Mouse (Mus musculus): ENCODE results near the gene Tcp1. TPM values are rescaled to one million over a fixed set of nuclear protein-coding genes. Genes with fewer than 3 reads are reported as not detected.
"Not testable (repeated sequence)": the region's sequence is repeated elsewhere in the genome, so short reads cannot be mapped to it uniquely, and the experiment has no call there.

Tcp1 gene
- polyA plus RNA-seq, 2 experiments = 110 to 249 TPM

DNA sequence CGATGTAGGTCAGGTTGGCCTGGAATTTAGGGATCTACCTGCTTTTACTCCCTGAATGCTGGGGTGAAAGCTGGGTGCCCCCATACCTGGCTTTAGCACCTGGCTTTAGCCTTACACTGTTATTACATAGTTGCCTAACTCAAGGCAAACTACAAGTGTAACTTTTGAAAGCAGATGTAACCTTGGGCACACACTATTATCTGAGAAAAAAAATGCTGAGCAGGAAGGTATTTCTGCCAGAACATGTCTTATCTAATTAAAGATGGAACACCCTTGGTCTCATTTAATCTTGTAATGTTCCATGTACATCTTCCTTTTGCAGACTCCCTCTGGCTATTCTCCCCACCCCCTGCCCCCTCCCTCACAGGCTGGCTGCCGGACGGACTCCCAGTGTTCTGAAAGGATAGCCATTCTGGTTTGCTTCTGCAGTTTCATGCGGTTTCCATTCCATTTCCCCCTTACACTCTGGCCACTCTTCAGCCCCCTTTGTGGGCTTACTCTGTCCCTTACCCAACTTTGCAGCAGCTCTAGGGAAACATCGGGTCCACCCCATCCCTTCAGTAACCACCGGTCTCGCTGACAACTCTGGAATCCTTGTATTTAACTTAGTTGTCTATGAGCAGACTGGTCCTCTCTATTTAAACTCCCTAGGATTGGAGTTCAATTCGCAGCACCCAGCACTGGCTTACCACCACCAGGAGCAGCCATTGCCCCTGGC is 26.2 kb downstream of the Tcp1 start:
- WGBS (ENCODE audit: insufficient replicate concordance) = 56% methylated on average over 8 of the region's 8 CpGs
- H3K4me2 ChIP-seq (ENCODE audit: low read depth) = no peak overlapping the region

DNA sequence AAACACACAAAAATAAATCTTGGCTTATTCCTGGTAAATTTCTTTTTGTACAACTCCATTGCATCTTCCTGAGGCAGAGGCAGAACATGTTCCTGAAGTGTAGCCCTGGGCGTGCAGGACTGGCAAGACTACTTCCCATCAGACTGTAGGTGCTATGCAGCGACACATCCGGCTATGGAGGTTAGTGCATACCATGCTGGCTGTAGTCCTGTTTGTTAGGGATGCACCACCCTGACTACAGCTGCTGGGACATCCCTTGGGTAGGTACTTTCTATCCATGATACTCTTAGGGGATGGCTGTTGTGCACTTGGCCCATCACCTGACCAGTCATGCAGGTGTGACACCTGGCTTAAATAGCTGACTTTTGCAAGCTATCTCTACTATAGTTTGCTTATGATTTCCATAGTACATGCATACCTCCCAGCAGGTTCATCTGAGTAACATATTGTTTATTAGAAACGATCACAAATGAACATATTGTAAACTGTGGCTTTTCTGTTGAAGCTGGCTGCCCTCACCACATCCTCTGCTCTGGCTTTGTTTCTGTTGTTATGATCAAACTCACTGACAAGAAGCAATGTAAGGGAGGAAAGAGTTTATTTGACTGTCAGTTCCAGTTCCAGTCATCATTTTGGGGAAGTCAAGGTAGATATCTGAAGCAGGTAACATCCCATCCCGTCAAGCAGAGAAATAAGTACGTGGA is 27.1 kb downstream of the Tcp1 start:
- no peak for DNase-seq (ENCODE audit: low read depth in 3 of 3, low spot score in 3 of 3)
- Histone ChIP-seq H3K4me1 (replicated peaks; ENCODE audit: control insufficient read depth in 2 of 2, insufficient read depth in 2 of 2, low read length in 1 of 2) (peaks cover 0 to 11% of the 10 kb centered on the region in 2 experiments; a peak in 3 of 4 replicates), H3K27me3 (ENCODE audit: control insufficient read depth, insufficient read depth, low read length) (no peaks in the 10 kb centered on the region), H3K4me3 (ENCODE audit: insufficient read depth in 1 of 2, low read depth in 2 of 2, low read length in 2 of 2) (no peak overlapping the region), H3K9ac (replicated peaks) (no peak overlapping the region), H3K4me2 (ENCODE audit: low read depth) (no peak overlapping the region), H3K27ac (no peak overlapping the region), H3K9me3 (ENCODE audit: control insufficient read depth, low read length) (no peaks in the 10 kb centered on the region), H3K36me3 (replicated peaks; ENCODE audit: control insufficient read depth, insufficient read depth, low read depth) (peaks cover 8% of the 10 kb centered on the region)
- no peak for ATAC-seq (ENCODE audit: insufficient read depth)
- WGBS (ENCODE audit: insufficient replicate concordance) = 73% methylated on average over 6 of the region's 6 CpGs
- no peak for TF ChIP-seq EP300 (IDR thresholded peaks at IDR 0.05; ENCODE audit: low read depth)

More for the DNA sequence above, 26.2 kb downstream of the Tcp1 start:
- no peak overlapping the region for H3K9ac ChIP-seq (replicated peaks)
- H3K4me3 ChIP-seq (ENCODE audit: insufficient read depth in 1 of 2, low read depth in 2 of 2, low read length in 2 of 2) = no peak overlapping the region
- TF ChIP-seq EP300 (IDR thresholded peaks at IDR 0.05; ENCODE audit: low read depth) = no peak
- TF ChIP-seq CTCF (IDR thresholded peaks at IDR 0.05; ENCODE audit: low read depth) = no peak
- DNase-seq (ENCODE audit: low read depth in 3 of 3, low spot score in 3 of 3) = no peak
- H3K4me1 ChIP-seq (replicated peaks; ENCODE audit: control insufficient read depth in 2 of 2, insufficient read depth in 2 of 2, low read length in 1 of 2) = peaks cover 0 to 11% of the 10 kb centered on the region in 2 experiments; a peak in 3 of 4 replicates
- no peak for ATAC-seq (ENCODE audit: insufficient read depth)
- H3K9me3 ChIP-seq (ENCODE audit: control insufficient read depth, low read length) = no peaks in the 10 kb centered on the region
- no peak overlapping the region for H3K27ac ChIP-seq
- no peaks in the 10 kb centered on the region for H3K27me3 ChIP-seq (ENCODE audit: control insufficient read depth, insufficient read depth, low read length)
- H3K36me3 ChIP-seq (replicated peaks; ENCODE audit: control insufficient read depth, insufficient read depth, low read depth) = peaks cover 7% of the 10 kb centered on the region

DNA sequence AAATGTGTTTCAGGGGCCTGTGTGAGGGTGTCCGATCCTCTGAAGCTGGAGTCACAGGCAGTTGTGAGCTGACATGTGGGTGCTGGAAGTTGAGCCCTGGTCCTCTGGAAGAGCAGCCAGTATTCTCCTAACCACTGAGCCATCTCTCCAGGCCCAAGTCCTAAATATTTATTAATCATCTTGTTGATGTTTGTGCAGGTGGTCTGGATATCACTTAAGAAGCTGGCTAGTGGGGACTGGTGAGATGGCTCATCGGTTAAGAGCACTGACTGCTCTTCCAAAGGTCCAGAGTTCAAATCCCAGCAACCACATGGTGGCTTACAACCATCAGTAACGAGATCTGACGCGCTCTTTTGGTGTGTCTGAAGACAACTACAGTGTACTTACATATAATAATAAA is 34.2 kb downstream of the Tcp1 start:
- TF ChIP-seq EP300 (IDR thresholded peaks at IDR 0.05; ENCODE audit: low read depth) = no peak
- TF ChIP-seq CTCF (IDR thresholded peaks at IDR 0.05; ENCODE audit: low read depth) = no peak
- Histone ChIP-seq H3K27me3 (ENCODE audit: control insufficient read depth, insufficient read depth, low read length) (no peaks in the 10 kb centered on the region), H3K36me3 (replicated peaks; ENCODE audit: control insufficient read depth, insufficient read depth, low read depth) (peaks cover 24% of the 10 kb centered on the region), H3K4me2 (ENCODE audit: low read depth) (no peak overlapping the region), H3K9me3 (ENCODE audit: control insufficient read depth, low read length) (no peaks in the 10 kb centered on the region), H3K4me3 (ENCODE audit: insufficient read depth in 1 of 2, low read depth in 2 of 2, low read length in 2 of 2) (no peak overlapping the region), H3K27ac (no peak overlapping the region), H3K4me1 (replicated peaks; ENCODE audit: control insufficient read depth in 2 of 2, insufficient read depth in 2 of 2, low read length in 1 of 2) (no peaks in the 10 kb centered on the region), H3K9ac (replicated peaks) (no peak overlapping the region)
- ATAC-seq (ENCODE audit: insufficient read depth) = no peak
- 83% methylated on average over 5 of the region's 5 CpGs for WGBS (ENCODE audit: insufficient replicate concordance)
- no peak for DNase-seq (ENCODE audit: low read depth in 3 of 3, low spot score in 3 of 3)

DNA sequence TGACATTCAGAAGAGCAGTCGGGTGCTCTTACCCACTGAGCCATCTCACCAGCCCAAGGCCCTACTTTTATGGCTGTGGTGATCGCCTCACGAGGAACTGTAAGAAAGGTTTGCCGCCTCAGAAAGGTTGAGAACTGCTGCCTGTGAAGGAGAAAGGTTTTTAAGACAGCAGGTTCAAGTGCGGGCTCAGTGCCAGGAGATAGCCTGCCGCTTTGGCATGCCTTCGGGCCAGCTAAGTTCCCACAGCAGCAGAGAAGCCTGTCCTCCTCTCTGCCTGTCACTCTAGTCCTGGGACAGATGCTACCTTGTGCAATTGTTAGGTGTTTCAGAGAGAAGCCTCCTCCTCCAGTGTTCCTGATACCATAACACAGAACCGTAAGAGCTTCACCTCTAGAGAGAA is 41.2 kb downstream of the Tcp1 start:
- no peaks in the 10 kb centered on the region for H3K9me3 ChIP-seq (ENCODE audit: control insufficient read depth, low read length)
- 83% methylated on average over 8 of the region's 8 CpGs for WGBS (ENCODE audit: insufficient replicate concordance)
- H3K27ac ChIP-seq = no peak overlapping the region
- H3K27me3 ChIP-seq (ENCODE audit: control insufficient read depth, insufficient read depth, low read length) = no peaks in the 10 kb centered on the region
- TF ChIP-seq CTCF (IDR thresholded peaks at IDR 0.05; ENCODE audit: low read depth) = no peak
- TF ChIP-seq EP300 (IDR thresholded peaks at IDR 0.05; ENCODE audit: low read depth) = no peak
- ATAC-seq (ENCODE audit: insufficient read depth) = no peak
- H3K4me1 ChIP-seq (replicated peaks; ENCODE audit: control insufficient read depth in 2 of 2, insufficient read depth in 2 of 2, low read length in 1 of 2) = peaks cover 5 to 6% of the 10 kb centered on the region in 2 experiments
- no peak overlapping the region for H3K9ac ChIP-seq (replicated peaks)
- no peak for DNase-seq (ENCODE audit: low read depth in 3 of 3, low spot score in 3 of 3)
- peaks cover 8% of the 10 kb centered on the region for H3K36me3 ChIP-seq (replicated peaks; ENCODE audit: control insufficient read depth, insufficient read depth, low read depth)
- H3K4me2 ChIP-seq (ENCODE audit: low read depth) = no peak overlapping the region
- H3K4me3 ChIP-seq (ENCODE audit: insufficient read depth in 1 of 2, low read depth in 2 of 2, low read length in 2 of 2) = no peak overlapping the region

DNA sequence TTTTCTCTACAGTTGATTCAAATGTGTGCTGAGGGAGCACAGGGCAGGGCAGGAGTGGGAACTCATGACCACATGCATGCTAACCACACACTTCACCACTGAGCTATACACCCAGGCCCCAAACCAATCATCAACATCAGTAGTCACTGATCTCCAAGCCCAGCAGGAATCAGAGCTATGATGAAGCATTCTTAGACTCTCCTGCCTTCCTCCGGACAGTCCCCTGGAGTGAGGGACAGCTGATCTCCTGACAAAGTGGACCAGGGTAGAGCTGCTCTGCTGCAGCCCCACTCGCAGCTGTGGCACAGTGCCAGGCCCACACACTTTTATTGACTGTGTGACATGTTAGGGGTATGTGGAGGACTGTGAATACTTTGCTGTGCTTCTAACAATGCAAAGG is 43.9 kb downstream of the Tcp1 start:
- H3K4me3 ChIP-seq (ENCODE audit: insufficient read depth in 1 of 2, low read depth in 2 of 2, low read length in 2 of 2) = peak overlapping the region in 1 of 2 experiments; percentile 28; a peak in 2 of 4 replicates
- not testable (repeated sequence) for H3K9me3 ChIP-seq (ENCODE audit: control insufficient read depth, low read length); H3K4me1 ChIP-seq (replicated peaks; ENCODE audit: control insufficient read depth in 2 of 2, insufficient read depth in 2 of 2, low read length in 1 of 2); H3K4me2 ChIP-seq (ENCODE audit: low read depth); H3K9ac ChIP-seq (replicated peaks); DNase-seq (ENCODE audit: low read depth in 3 of 3, low spot score in 3 of 3); H3K36me3 ChIP-seq (replicated peaks; ENCODE audit: control insufficient read depth, insufficient read depth, low read depth); ATAC-seq (ENCODE audit: insufficient read depth); H3K27me3 ChIP-seq (ENCODE audit: control insufficient read depth, insufficient read depth, low read length); H3K27ac ChIP-seq
- WGBS (ENCODE audit: insufficient replicate concordance) = 29% methylated on average over 1 of the region's 2 CpGs
